Mouse (Mus musculus): Measurements from ENCODE around the gene Pno1. TPM values are rescaled to one million over a fixed set of nuclear protein-coding genes. Genes with fewer than 3 reads are reported as not detected.
A peak's percentile ranks its signal among the peaks of the same experiment; 100 is the strongest.
"Not testable (repeated sequence)": the region's sequence is repeated elsewhere in the genome, so short reads cannot be mapped to it uniquely, and the experiment has no call there.

The Pno1 gene
- 76.9 and 77.3 TPM in 2 replicates for polyA plus RNA-seq (2015; fragmentation: Nextera tagmentation; extraction: Ambion mirVana)

DNA sequence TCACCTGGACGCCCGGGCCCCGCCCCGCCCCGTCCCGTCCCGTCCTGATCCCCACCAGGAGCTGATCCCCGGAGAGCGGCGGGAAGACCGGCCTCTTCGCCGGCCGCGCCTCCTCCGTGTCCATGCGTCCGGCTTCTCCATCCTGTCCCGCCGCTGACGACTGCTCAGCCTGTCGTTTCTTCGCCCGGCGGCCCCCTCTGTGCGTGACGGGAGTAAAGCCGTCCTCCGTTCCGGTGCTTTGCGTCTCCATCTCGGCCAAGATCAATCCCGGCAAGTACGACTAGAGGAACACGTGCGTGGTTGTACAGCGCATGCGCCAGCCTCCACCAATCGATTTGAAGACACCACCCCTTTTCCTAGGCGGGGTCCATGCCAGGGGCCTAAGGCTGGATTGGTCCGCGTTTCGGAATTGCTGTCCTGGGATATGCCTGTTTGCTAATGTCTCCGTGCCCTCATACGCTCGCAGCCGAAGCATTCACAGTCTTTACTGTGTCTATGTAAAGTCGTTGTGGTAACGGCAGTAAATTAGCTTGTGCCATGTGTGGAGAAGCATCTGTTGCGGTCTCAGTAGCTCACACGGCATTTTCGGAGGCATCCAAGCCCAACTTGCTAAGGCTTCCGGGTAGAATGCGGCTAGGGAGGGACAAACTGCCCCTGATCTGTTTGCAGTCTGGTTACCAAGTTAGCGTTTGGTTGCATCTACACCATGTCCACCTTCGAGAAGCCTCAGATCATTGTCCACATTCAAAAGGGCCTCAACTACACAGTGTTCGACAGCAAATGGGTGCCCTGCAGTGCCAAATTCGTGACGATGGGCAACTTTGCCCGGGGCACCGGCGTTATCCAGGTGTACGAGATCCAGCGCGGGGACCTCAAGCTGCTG lies at the start of gene Pno1:
Pno1 (minus strand) TSS at position 311 of the 883 bp plus-strand sequence.
- TF ChIP-seq CTCF (IDR thresholded peaks at IDR 0.05; ENCODE audit: low read depth): no peak
- H3K4me1 ChIP-seq (replicated peaks; ENCODE audit: insufficient read depth, low read length): peaks cover 7% of the 10 kb centered on the region; the same call in 1 of the 2 replicates
- H3K4me2 ChIP-seq (ENCODE audit: low read length): peak within 1 kb of the TSS; percentile 81
- peak; percentile 98 for ATAC-seq (replicated peaks; ENCODE audit: low FRiP score, low read depth)
- peak within 1 kb of the TSS; percentile 74 for H3K4me3 ChIP-seq (replicated peaks; ENCODE audit: low read depth, low read length)
- H3K36me3 ChIP-seq (ENCODE audit: insufficient read depth, low read length): 0 out of 2 replicates have a peak, but pooled peaks cover 12% of the 10 kb centered on the region
- H3K27ac ChIP-seq: peak within 1 kb of the TSS; percentile 84
- H3K27me3 ChIP-seq (ENCODE audit: insufficient read depth, low read length): no peaks in the 10 kb centered on the region
- peak within 1 kb of the TSS; percentile 88 for H3K9ac ChIP-seq (ENCODE audit: low read depth, low read length)
- peak; percentile 100 for DNase-seq (ENCODE audit: low spot score)
- H3K9me3 ChIP-seq (replicated peaks; ENCODE audit: low read length): no peaks in the 10 kb centered on the region
- under 1% methylated on average over 65 of the region's 65 CpGs for WGBS

GRCm38 (mm10) chr11:17257861-17258260 lies 46.5 kb upstream of the Pno1 start:
- ATAC-seq (replicated peaks; ENCODE audit: low FRiP score, low read depth) (0 out of 2 replicates have a peak, but pooled peaks have one; percentile 7), DNase-seq (ENCODE audit: low spot score) (peak; percentile 61)
- H3K4me1 ChIP-seq (replicated peaks; ENCODE audit: insufficient read depth, low read length): no peaks in the 10 kb centered on the region
- no peaks in the 10 kb centered on the region for H3K9me3 ChIP-seq (replicated peaks; ENCODE audit: low read length)
- no peaks in the 10 kb centered on the region for H3K36me3 ChIP-seq (ENCODE audit: insufficient read depth, low read length)
- H3K4me3 ChIP-seq (replicated peaks; ENCODE audit: low read depth, low read length): peak overlapping the region; percentile 91
- H3K27me3 ChIP-seq (ENCODE audit: insufficient read depth, low read length): no peaks in the 10 kb centered on the region
- TF ChIP-seq CTCF (IDR thresholded peaks at IDR 0.05; ENCODE audit: low read depth): no peak
- H3K27ac ChIP-seq: peak overlapping the region; percentile 92
- peak overlapping the region; percentile 85 for H3K9ac ChIP-seq (ENCODE audit: low read depth, low read length)
- H3K4me2 ChIP-seq (ENCODE audit: low read length): peak overlapping the region; percentile 76
- WGBS: under 1% methylated on average over 17 of the region's 17 CpGs

- under 1% methylated on average over 33 of the region's 33 CpGs for WGBS
- ATAC-seq (replicated peaks; ENCODE audit: low FRiP score, low read depth) (peak; percentile 92), DNase-seq (ENCODE audit: low spot score) (peak; percentile 95)
- Histone ChIP-seq H3K9me3 (replicated peaks; ENCODE audit: low read length) (no peaks in the 10 kb centered on the region), H3K4me2 (ENCODE audit: low read length) (peak within 1 kb of the TSS; percentile 76), H3K4me3 (replicated peaks; ENCODE audit: low read depth, low read length) (peak within 1 kb of the TSS; percentile 91), H3K27me3 (ENCODE audit: insufficient read depth, low read length) (no peaks in the 10 kb centered on the region), H3K4me1 (replicated peaks; ENCODE audit: insufficient read depth, low read length) (no peaks in the 10 kb centered on the region), H3K36me3 (ENCODE audit: insufficient read depth, low read length) (no peaks in the 10 kb centered on the region), H3K27ac (peak within 1 kb of the TSS; percentile 92), H3K9ac (ENCODE audit: low read depth, low read length) (peak within 1 kb of the TSS; percentile 85)
- TF ChIP-seq CTCF (IDR thresholded peaks at IDR 0.05; ENCODE audit: low read depth): no peak
These were observed 46.1 kb upstream of the Pno1 start, which contains the start of gene C1d for GRCm38 (mm10) chr11:17257443-17257842. Gene C1d, plus strand, starts transcription at chr11:17257579.

DNA sequence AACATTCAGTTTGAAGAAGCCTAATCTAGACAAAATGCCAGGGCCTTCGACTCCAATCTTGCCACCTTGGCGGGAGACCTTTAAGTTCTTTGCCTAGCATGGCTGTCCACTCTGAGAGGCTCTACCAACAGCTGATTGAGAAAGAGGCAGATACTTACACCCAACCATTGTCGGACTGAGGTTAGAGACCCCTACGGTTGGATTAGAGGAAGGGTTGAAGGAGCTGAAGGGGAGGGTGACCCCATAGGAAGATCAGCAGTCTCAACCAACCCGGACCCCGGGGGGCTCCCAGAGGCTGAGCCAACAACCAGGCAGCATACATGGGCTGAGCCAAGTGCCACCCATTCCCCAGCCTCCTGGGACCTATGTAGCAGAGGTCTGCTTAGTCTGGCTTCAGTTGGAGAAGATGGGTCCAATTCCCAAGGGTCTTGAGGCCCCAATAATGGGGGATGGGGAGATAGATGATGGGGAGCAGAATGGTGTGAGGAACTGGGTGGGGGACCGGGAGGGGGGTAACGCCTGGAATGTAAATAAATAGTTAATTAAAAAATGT lies 45.5 kb upstream of the Pno1 start:
- Histone ChIP-seq H3K27me3 (ENCODE audit: insufficient read depth, low read length) (no peaks in the 10 kb centered on the region), H3K27ac (no peak overlapping the region), H3K4me3 (replicated peaks; ENCODE audit: low read depth, low read length) (peak overlapping the region; percentile 91), H3K9me3 (replicated peaks; ENCODE audit: low read length) (no peaks in the 10 kb centered on the region), H3K4me2 (ENCODE audit: low read length) (peak overlapping the region; percentile 76), H3K36me3 (ENCODE audit: insufficient read depth, low read length) (no peaks in the 10 kb centered on the region), H3K4me1 (replicated peaks; ENCODE audit: insufficient read depth, low read length) (no peaks in the 10 kb centered on the region), H3K9ac (ENCODE audit: low read depth, low read length) (peak overlapping the region; percentile 85)
- no peak for TF ChIP-seq CTCF (IDR thresholded peaks at IDR 0.05; ENCODE audit: low read depth)
- 58% methylated on average over 8 of the region's 8 CpGs for WGBS
- DNase-seq (ENCODE audit: low spot score) (no peak), ATAC-seq (replicated peaks; ENCODE audit: low FRiP score, low read depth) (peak; percentile 68)

GRCm38 (mm10) chr11:17248715-17249114 lies 37.3 kb upstream of the Pno1 start:
- Histone ChIP-seq H3K36me3 (ENCODE audit: insufficient read depth, low read length) (no peaks in the 10 kb centered on the region), H3K27me3 (ENCODE audit: insufficient read depth, low read length) (no peaks in the 10 kb centered on the region), H3K4me2 (ENCODE audit: low read length) (no peak overlapping the region), H3K27ac (no peak overlapping the region), H3K9ac (ENCODE audit: low read depth, low read length) (no peak overlapping the region), H3K9me3 (replicated peaks; ENCODE audit: low read length) (no peaks in the 10 kb centered on the region), H3K4me1 (replicated peaks; ENCODE audit: insufficient read depth, low read length) (no peaks in the 10 kb centered on the region), H3K4me3 (replicated peaks; ENCODE audit: low read depth, low read length) (no peak overlapping the region)
- TF ChIP-seq CTCF (IDR thresholded peaks at IDR 0.05; ENCODE audit: low read depth): no peak
- no peak for DNase-seq (ENCODE audit: low spot score)
- no peak for ATAC-seq (replicated peaks; ENCODE audit: low FRiP score, low read depth)

DNA sequence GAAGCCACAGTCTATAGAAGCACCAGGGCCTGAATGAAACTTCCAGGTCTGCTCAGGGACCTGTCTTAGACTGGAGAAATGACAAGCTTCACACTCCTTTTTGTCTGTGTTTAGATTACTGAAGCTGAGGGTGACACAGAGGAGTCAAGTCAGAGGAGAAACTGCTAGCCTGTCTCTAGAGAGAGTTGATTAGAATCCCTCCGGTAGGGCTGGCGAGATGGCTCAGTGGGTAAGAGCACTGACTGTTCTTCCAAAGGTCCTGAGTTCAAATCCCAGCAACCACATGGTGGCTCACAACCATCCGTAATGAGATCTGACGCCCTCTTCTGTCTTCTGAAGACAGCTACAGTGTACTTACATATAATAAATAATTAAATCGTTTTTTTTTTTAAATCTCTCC lies 27.2 kb upstream of the Pno1 start:
- not testable (repeated sequence) for H3K4me1 ChIP-seq (replicated peaks; ENCODE audit: insufficient read depth, low read length); H3K27me3 ChIP-seq (ENCODE audit: insufficient read depth, low read length); H3K36me3 ChIP-seq (ENCODE audit: insufficient read depth, low read length); H3K4me2 ChIP-seq (ENCODE audit: low read length); H3K27ac ChIP-seq; H3K9me3 ChIP-seq (replicated peaks; ENCODE audit: low read length); H3K9ac ChIP-seq (ENCODE audit: low read depth, low read length); ATAC-seq (replicated peaks; ENCODE audit: low FRiP score, low read depth); H3K4me3 ChIP-seq (replicated peaks; ENCODE audit: low read depth, low read length); DNase-seq (ENCODE audit: low spot score)
- 88% methylated on average over 5 of the region's 5 CpGs for WGBS

All from kidney, postnatal 0 days (tissue).